Comparison of ENCODE assay signal across 8 mouse cellular contexts in the genomic region with DNA sequence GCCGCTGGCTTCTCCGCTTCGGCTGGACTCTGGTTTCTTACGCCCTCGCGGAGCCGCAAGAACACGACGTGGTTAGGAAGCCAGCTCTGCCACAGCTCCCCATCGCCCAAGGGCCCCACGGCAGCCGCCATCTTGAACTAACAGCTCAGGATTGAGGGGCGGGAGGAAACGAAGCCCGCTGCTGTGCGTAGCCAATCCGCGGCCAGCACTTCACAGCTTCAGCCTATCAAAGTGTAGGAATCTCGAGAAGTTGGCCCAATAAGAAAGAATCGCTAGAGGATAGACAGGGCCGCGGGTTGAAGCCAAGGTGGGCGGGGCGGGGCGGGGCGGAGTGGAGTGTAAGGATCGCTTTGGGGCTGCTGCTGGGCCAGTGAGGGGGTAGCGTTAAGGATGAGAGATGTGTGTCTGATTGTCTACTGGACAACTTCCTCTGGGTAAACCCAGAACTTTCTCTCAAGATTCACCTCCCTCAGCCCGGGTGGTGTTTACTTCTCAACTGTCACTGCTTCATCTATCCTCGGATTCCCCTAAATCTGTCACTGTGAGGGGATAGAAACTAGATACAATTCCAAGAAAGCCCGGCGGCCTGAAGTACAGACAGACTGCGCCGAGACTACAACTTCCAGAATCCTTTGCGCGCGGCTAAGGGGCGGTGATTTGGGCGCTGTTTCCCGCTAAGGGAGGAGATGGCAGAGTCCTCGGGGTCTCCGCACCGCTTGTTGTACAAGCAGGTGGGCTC. TPM values are rescaled to one million over a fixed set of nuclear protein-coding genes. Genes with fewer than 3 reads are reported as not detected.
DNase-seq lines count a peak whose midpoint lies in the region; ATAC-seq and TF ChIP-seq lines count a peak whose summit lies in the region.

A gene (minus strand): TSS at position 153 of the 739 bp plus-strand sequence.
A gene (plus strand): TSS at position 393 of the 739 bp plus-strand sequence.

- H3K27ac ChIP-seq in bone marrow, adult 2 months (ENCODE audit: control insufficient read depth, insufficient read depth, low read depth, low read length, poor library complexity): peak within 1 kb of the TSS; percentile 90
- peak within 1 kb of the TSS; percentile 93 for H3K27ac ChIP-seq in embryonic facial prominence, embryonic 15.5 days (replicated peaks)
- peak within 1 kb of the TSS; percentile 85 for H3K27ac ChIP-seq in limb, embryonic 14.5 days (replicated peaks; ENCODE audit: low read depth, low read length)
- peak within 1 kb of the TSS; percentile 91 for H3K27ac ChIP-seq in midbrain, postnatal 0 days (ENCODE audit: low read depth, low read length)

- peak within 1 kb of the TSS; percentile 92 for H3K4me3 ChIP-seq in bone marrow, adult 2 months (replicated peaks; ENCODE audit: control insufficient read depth, low read depth, low read length)
- H3K4me3 ChIP-seq in embryonic facial prominence, embryonic 15.5 days (replicated peaks): peak within 1 kb of the TSS; percentile 92
- H3K4me3 ChIP-seq in limb, embryonic 14.5 days (replicated peaks; ENCODE audit: low read length): peak within 1 kb of the TSS; percentile 98
- H3K4me3 ChIP-seq in midbrain, postnatal 0 days (ENCODE audit: low read depth, low read length): peak within 1 kb of the TSS; percentile 96

- peak; percentile 98 for DNase-seq in 416B (ENCODE audit: low read depth)
- peak; percentile 95 for DNase-seq in heart, adult 8-10 months (ENCODE audit: low spot score)
- DNase-seq in kidney, adult 9 months: peak; percentile 96
- peak; percentile 97 for DNase-seq in limb, embryonic 14.5 days (ENCODE audit: low spot score)
- peak; percentile 98 for DNase-seq in midbrain, postnatal 0 days (ENCODE audit: low spot score)
- peak; percentile 83 to 86 for DNase-seq in spleen, postnatal 14 days (ENCODE audit: low spot score in 2 of 2)

- under 1% methylated on average over 43 of the region's 43 CpGs for WGBS in bone marrow, adult 2 months
- under 1% methylated on average over 43 of the region's 43 CpGs for WGBS in embryonic facial prominence, embryonic 15.5 days
- 1% methylated on average over 43 of the region's 43 CpGs for WGBS in limb, embryonic 14.5 days
- whole genome bisulfite sequencing in midbrain, postnatal 0 days: under 1% methylated on average over 42 of the region's 43 CpGs

- peaks cover 44% of the 10 kb centered on the region for H3K36me3 ChIP-seq in embryonic facial prominence, embryonic 15.5 days
- peaks cover 38% of the 10 kb centered on the region for H3K36me3 ChIP-seq in limb, embryonic 14.5 days (ENCODE audit: control insufficient read depth, insufficient read depth, low read length)
- H3K36me3 ChIP-seq in midbrain, postnatal 0 days (ENCODE audit: insufficient read depth, low read length): peaks cover 20% of the 10 kb centered on the region

- H3K9ac ChIP-seq in embryonic facial prominence, embryonic 15.5 days: peak within 1 kb of the TSS; percentile 94
- peak within 1 kb of the TSS; percentile 86 for H3K9ac ChIP-seq in limb, embryonic 14.5 days (ENCODE audit: low read depth, low read length, severe bottlenecking)
- H3K9ac ChIP-seq in midbrain, postnatal 0 days (replicated peaks; ENCODE audit: low read length, poor library complexity, severe bottlenecking): peak within 1 kb of the TSS; percentile 93

- peak within 1 kb of the TSS; percentile 65 for H3K4me2 ChIP-seq in embryonic facial prominence, embryonic 15.5 days (replicated peaks)
- H3K4me2 ChIP-seq in limb, embryonic 14.5 days (replicated peaks; ENCODE audit: low read depth, low read length, severe bottlenecking): peak within 1 kb of the TSS; percentile 87
- peak within 1 kb of the TSS; percentile 88 for H3K4me2 ChIP-seq in midbrain, postnatal 0 days (ENCODE audit: low read depth, low read length, poor library complexity, severe bottlenecking)

- no peaks in the 10 kb centered on the region for H3K9me3 ChIP-seq in embryonic facial prominence, embryonic 15.5 days (replicated peaks)
- H3K9me3 ChIP-seq in limb, embryonic 14.5 days (ENCODE audit: control insufficient read depth, low read length): no peaks in the 10 kb centered on the region
- no peaks in the 10 kb centered on the region for H3K9me3 ChIP-seq in midbrain, postnatal 0 days (ENCODE audit: low read length)

- peak; percentile 93 for TF ChIP-seq POLR2A in bone marrow, adult 2 months (IDR thresholded peaks at IDR 0.05; ENCODE audit: borderline replicate concordance, control insufficient read depth, low read depth, low read length)
- TF ChIP-seq POLR2A in limb, embryonic 14.5 days (IDR thresholded peaks at IDR 0.05; ENCODE audit: borderline replicate concordance, extremely low read depth, insufficient read depth, insufficient read length): peak; percentile 91; the same call in 1 of the 2 replicates

- no peak for TF ChIP-seq CTCF in bone marrow, adult 2 months (IDR thresholded peaks at IDR 0.05; ENCODE audit: control insufficient read depth, insufficient read depth, low read length)
- no peak for TF ChIP-seq CTCF in midbrain, postnatal 0 days (IDR thresholded peaks at IDR 0.05)

- ATAC-seq in embryonic facial prominence, embryonic 15.5 days (ENCODE audit: insufficient number of reproducible peaks, low FRiP score, low TSS enrichment, low read depth): peak; percentile 97
- ATAC-seq in limb, embryonic 14.5 days (ENCODE audit: low FRiP score, low read depth): peak; percentile 98
- peak; percentile 97 for ATAC-seq in midbrain, postnatal 0 days (ENCODE audit: low FRiP score)

- H3K27me3 ChIP-seq in embryonic facial prominence, embryonic 15.5 days: no peaks in the 10 kb centered on the region
- no peaks in the 10 kb centered on the region for H3K27me3 ChIP-seq in limb, embryonic 14.5 days (ENCODE audit: control insufficient read depth, insufficient read depth, low read length)
- H3K27me3 ChIP-seq in midbrain, postnatal 0 days (ENCODE audit: insufficient read depth, low read length): no peaks in the 10 kb centered on the region

- peaks cover 3% of the 10 kb centered on the region; the same call in 1 of the 2 replicates for H3K4me1 ChIP-seq in bone marrow, adult 2 months (ENCODE audit: control insufficient read depth, insufficient read depth, low read length)
- H3K4me1 ChIP-seq in embryonic facial prominence, embryonic 15.5 days: peaks cover 13% of the 10 kb centered on the region
- H3K4me1 ChIP-seq in limb, embryonic 14.5 days (ENCODE audit: control insufficient read depth, insufficient read depth, low read length): peaks cover 13% of the 10 kb centered on the region
- no peaks in the 10 kb centered on the region; the same call in 1 of the 2 replicates for H3K4me1 ChIP-seq in midbrain, postnatal 0 days (ENCODE audit: insufficient read depth, low read length)

RNA-seq across cellular contexts. Expression of the first gene that starts in this region (rescaled TPM):
- polyA plus RNA-seq in bone marrow, adult 2 months (2011; ENCODE audit: insufficient read depth, insufficient read length, low replicate concordance, missing spikeins): 40.0 and 63.1 TPM in 2 replicates
- 115 and 119 TPM in 2 replicates for polyA plus RNA-seq in embryonic facial prominence, embryonic 15.5 days (2015; fragmentation: Nextera tagmentation; extraction: Ambion mirVana)
- 10 to 100 TPM; 42.5 to 49.0 (median 45.9) TPM for total RNA-seq in heart, adult 8-10 months (2022)
- polyA plus RNA-seq in limb, embryonic 14.5 days (2012; rRNA removed): 93.1 and 120 TPM in 2 replicates
- 115 and 125 TPM in 2 replicates for polyA plus RNA-seq in limb, embryonic 14.5 days (2014; fragmentation: Nextera tagmentation; extraction: Ambion mirVana)
- 63.8 and 98.6 TPM in 2 replicates for total RNA-seq in midbrain, postnatal 0 days (2014; rRNA removed)
- polyA plus RNA-seq in midbrain, postnatal 0 days (2015; fragmentation: Nextera tagmentation; extraction: Ambion mirVana): 98.2 and 104 TPM in 2 replicates

RNA-seq across cellular contexts. Expression of the second gene that starts in this region (rescaled TPM):
- 51.8 and 149 TPM in 2 replicates for polyA plus RNA-seq in bone marrow, adult 2 months (2011; ENCODE audit: insufficient read depth, insufficient read length, low replicate concordance, missing spikeins)
- 77.1 and 78.6 TPM in 2 replicates for polyA plus RNA-seq in embryonic facial prominence, embryonic 15.5 days (2015; fragmentation: Nextera tagmentation; extraction: Ambion mirVana)
- 10 to 100 TPM; 15.7 to 17.6 (median 16.7) TPM for total RNA-seq in heart, adult 8-10 months (2022)
- polyA plus RNA-seq in limb, embryonic 14.5 days (2012; rRNA removed): 61.2 and 75.0 TPM in 2 replicates
- polyA plus RNA-seq in limb, embryonic 14.5 days (2014; fragmentation: Nextera tagmentation; extraction: Ambion mirVana): 70.0 and 78.4 TPM in 2 replicates
- total RNA-seq in midbrain, postnatal 0 days (2014; rRNA removed): 20.1 and 25.6 TPM in 2 replicates
- 60.6 and 68.3 TPM in 2 replicates for polyA plus RNA-seq in midbrain, postnatal 0 days (2015; fragmentation: Nextera tagmentation; extraction: Ambion mirVana)

Comparison
In these comparisons a context has a peak if more than half of its experiments do, and no peak if none do; other contexts are left out.
1. Peak in every context shown above with its lines: DNase-seq, ATAC-seq, H3K4me3 ChIP-seq and H3K27ac ChIP-seq.